Mouse (Mus musculus) lung, postnatal 0 days (tissue): ENCODE measurements around the gene Bloc1s1.

Experiments
- CTCF ChIP-seq: IDR thresholded peaks from 2 replicates; pipeline ENCODE4 v1.5.1; 2016; ENCODE audit warnings: antibody characterized with exemption, mild to moderate bottlenecking
- EP300 ChIP-seq: IDR thresholded peaks from 2 replicates; pipeline ENCODE4 v1.6.1; 2016; ENCODE audit warnings: antibody characterized with exemption, mild to moderate bottlenecking, control low read depth

- no peak for TF ChIP-seq CTCF
- no peak for TF ChIP-seq EP300
Observed at GRCm38 (mm10) chr10:128870341-128870740, 53.5 kb downstream of the Bloc1s1 start.
